Mouse (Mus musculus): Measurements from ENCODE around the gene Slc12a9.
"Not testable (repeated sequence)": the region's sequence is repeated elsewhere in the genome, so short reads cannot be mapped to it uniquely, and the experiment has no call there.

The Slc12a9 gene

GRCm38 (mm10) chr5:137287032-137287952 is 46.1 kb downstream of the Slc12a9 start, which contains the start of gene Ache:
TSS of gene Ache (plus strand) at chr5:137287519.
- DNase-seq (ENCODE audit: low spot score in 2 of 2) = peak; percentile 62 to 82

- peak; percentile 87 to 90 for DNase-seq (ENCODE audit: low spot score in 2 of 2)
Observed at GRCm38 (mm10) chr5:137286655-137287031, 46.8 kb downstream of the Slc12a9 start.

GRCm38 (mm10) chr5:137285986-137286385 is 47.4 kb downstream of the Slc12a9 start:
- no peak for DNase-seq (ENCODE audit: low spot score in 2 of 2)

GRCm38 (mm10) chr5:137285045-137285444 is 48.4 kb downstream of the Slc12a9 start:
- peak; percentile 35 to 38 for DNase-seq (ENCODE audit: low spot score in 2 of 2)

GRCm38 (mm10) chr5:137284411-137284810 is 49.0 kb downstream of the Slc12a9 start:
- DNase-seq (ENCODE audit: low spot score in 2 of 2) = not testable (repeated sequence)

- no peak for DNase-seq (ENCODE audit: low spot score in 2 of 2)
Observed at GRCm38 (mm10) chr5:137277360-137278342, 55.7 kb downstream of the Slc12a9 start.

- no peak for DNase-seq (ENCODE audit: low spot score in 2 of 2)
Observed at GRCm38 (mm10) chr5:137268131-137268910, 65.1 kb downstream of the Slc12a9 start.

- no peak for DNase-seq (ENCODE audit: low spot score in 2 of 2)
Observed at GRCm38 (mm10) chr5:137264787-137265186, 68.6 kb downstream of the Slc12a9 start.

Data from frontal cortex, postnatal 36 days (tissue).